Mouse (Mus musculus) hindbrain, embryonic 10.5 days (tissue): ENCODE data around the gene F13b. TPM values are rescaled to one million over a fixed set of nuclear protein-coding genes. Genes with fewer than 3 reads are reported as not detected.

Source experiments
- DNase-seq: peaks from one replicate; pipeline ENCODE4 v3.0.0-alpha.2; 2017; ENCODE audit warnings: low spot score
- H3K27ac ChIP-seq: fragments of 300-500 bp; sonication (generic); 2 replicates; pipeline ENCODE4 v1.5.1; 2016; ENCODE audit warnings: mild to moderate bottlenecking, moderate library complexity
- H3K27me3 ChIP-seq: fragments of 300-500 bp; sonication (generic); 2 replicates; pipeline ENCODE4 v1.6.1; 2016; ENCODE audit warnings: mild to moderate bottlenecking; ENCODE audit not compliant: poor library complexity, insufficient read depth, severe bottlenecking
- H3K36me3 ChIP-seq: fragments of 300-500 bp; sonication (generic); 2 replicates; pipeline ENCODE4 v1.6.1; 2016; ENCODE audit warnings: mild to moderate bottlenecking, moderate library complexity
- H3K4me1 ChIP-seq: fragments of 300-500 bp; sonication (generic); replicated peaks from 2 replicates; pipeline ENCODE4 v1.6.1; 2016; ENCODE audit warnings: mild to moderate bottlenecking
- H3K4me3 ChIP-seq: fragments of 300-500 bp; sonication (generic); 2 replicates; pipeline ENCODE4 v1.5.1; 2016; ENCODE audit warnings: mild to moderate bottlenecking, moderate library complexity
- H3K9me3 ChIP-seq: fragments of 300-500 bp; sonication (generic); 2 replicates; pipeline ENCODE4 v1.6.1; 2016; ENCODE audit warnings: mild to moderate bottlenecking, moderate library complexity
- WGBS: fragments of 180-500 bp; shearing (Covaris S2); methylation state at CpG from one replicate; pipeline ENCODE4 v1.1.7; 2016; 5-methylcytosine and 5-hydroxymethylcytosine counted together
- polyA plus RNA-seq: library from polyadenylated mRNA; unstranded; fragments of >200 nt; fragmentation: Nextera tagmentation; extraction: Ambion mirVana; gene quantifications from 2 replicates; pipeline ENCODE4 v1.2.1, GENCODE M21; 2016

The F13b gene
- polyA plus RNA-seq = not detected in 2 replicates

- 91% methylated on average over 3 of the region's 3 CpGs for WGBS
- Histone ChIP-seq H3K9me3 (no peaks in the 10 kb centered on the region), H3K36me3 (peaks cover under 1% of the 10 kb centered on the region; the same call in 1 of the 2 replicates), H3K4me3 (no peak within 1 kb of the TSS), H3K4me1 (no peaks in the 10 kb centered on the region), H3K27ac (no peak within 1 kb of the TSS), H3K27me3 (no peaks in the 10 kb centered on the region)
- DNase-seq = no peak
These were observed at the start of gene F13b for GRCm38 (mm10) chr1:139501258-139501752. Gene F13b (plus strand): TSS chr1:139501702.

- under 1% methylated on average over 65 of the region's 65 CpGs for WGBS
- Histone ChIP-seq H3K27ac (peak within 1 kb of the TSS; percentile 93), H3K27me3 (no peaks in the 10 kb centered on the region), H3K36me3 (peaks cover 25% of the 10 kb centered on the region), H3K4me1 (peaks cover 24% of the 10 kb centered on the region), H3K4me3 (peak within 1 kb of the TSS; percentile 90), H3K9me3 (no peaks in the 10 kb centered on the region)
- DNase-seq = peak; percentile 93
These were observed 46.9 kb upstream of the F13b start, which contains the start of gene Aspm for GRCm38 (mm10) chr1:139454340-139455225. Gene Aspm (plus strand): TSS chr1:139454772.

- H3K27ac ChIP-seq = peak overlapping the region; percentile 93
- DNase-seq = peak; percentile 49
These were observed 46.2 kb upstream of the F13b start for GRCm38 (mm10) chr1:139455226-139455869.

GRCm38 (mm10) chr1:139460807-139461206 is 40.7 kb upstream of the F13b start:
- Histone ChIP-seq H3K4me1 (peaks cover 28% of the 10 kb centered on the region), H3K9me3 (no peaks in the 10 kb centered on the region), H3K4me3 (no peak overlapping the region), H3K36me3 (peaks cover 80% of the 10 kb centered on the region), H3K27ac (no peak overlapping the region), H3K27me3 (no peaks in the 10 kb centered on the region)
- 90% methylated on average over 5 of the region's 5 CpGs for WGBS
- DNase-seq = no peak

More at GRCm38 (mm10) chr1:139455226-139455869, 46.2 kb upstream of the F13b start:
- Histone ChIP-seq H3K4me3 (peak overlapping the region; percentile 90), H3K36me3 (peaks cover 29% of the 10 kb centered on the region), H3K4me1 (peaks cover 30% of the 10 kb centered on the region), H3K9me3 (no peaks in the 10 kb centered on the region), H3K27me3 (no peaks in the 10 kb centered on the region)
- 5% methylated on average over 17 of the region's 17 CpGs for WGBS

GRCm38 (mm10) chr1:139465936-139466335 is 35.6 kb upstream of the F13b start:
- Histone ChIP-seq H3K4me3 (no peak overlapping the region), H3K9me3 (no peaks in the 10 kb centered on the region), H3K36me3 (peaks cover 92% of the 10 kb centered on the region), H3K27me3 (no peaks in the 10 kb centered on the region), H3K4me1 (peaks cover 2% of the 10 kb centered on the region; the same call in 1 of the 2 replicates), H3K27ac (no peak overlapping the region)
- 90% methylated on average over 11 of the region's 11 CpGs for WGBS
- no peak for DNase-seq

- H3K36me3 ChIP-seq = peaks cover 98% of the 10 kb centered on the region
- H3K4me3 ChIP-seq = no peak overlapping the region
- no peaks in the 10 kb centered on the region for H3K9me3 ChIP-seq
- DNase-seq = no peak
- WGBS = 96% methylated on average over 11 of the region's 11 CpGs
- no peaks in the 10 kb centered on the region for H3K27me3 ChIP-seq
- H3K27ac ChIP-seq = no peak overlapping the region
- H3K4me1 ChIP-seq = no peaks in the 10 kb centered on the region
These were observed 22.6 kb upstream of the F13b start for GRCm38 (mm10) chr1:139478898-139479297.

- H3K9me3 ChIP-seq = no peaks in the 10 kb centered on the region
- no peak overlapping the region for H3K27ac ChIP-seq
- H3K36me3 ChIP-seq = peaks cover 98% of the 10 kb centered on the region
- no peaks in the 10 kb centered on the region for H3K4me1 ChIP-seq
- 96% methylated on average over 8 of the region's 8 CpGs for WGBS
- no peak overlapping the region for H3K4me3 ChIP-seq
- H3K27me3 ChIP-seq = no peaks in the 10 kb centered on the region
- no peak for DNase-seq
These were observed 21.3 kb upstream of the F13b start for GRCm38 (mm10) chr1:139480246-139480645.

GRCm38 (mm10) chr1:139481146-139481545 is 20.4 kb upstream of the F13b start:
- Histone ChIP-seq H3K9me3 (no peaks in the 10 kb centered on the region), H3K4me1 (no peaks in the 10 kb centered on the region), H3K27ac (no peak overlapping the region), H3K36me3 (peaks cover 98% of the 10 kb centered on the region), H3K27me3 (no peaks in the 10 kb centered on the region), H3K4me3 (no peak overlapping the region)
- WGBS = 92% methylated on average over 4 of the region's 4 CpGs
- no peak for DNase-seq

GRCm38 (mm10) chr1:139494630-139495029 is 6.9 kb upstream of the F13b start:
- no peak for DNase-seq
- H3K4me3 ChIP-seq = no peak overlapping the region
- no peaks in the 10 kb centered on the region for H3K27me3 ChIP-seq
- H3K9me3 ChIP-seq = no peaks in the 10 kb centered on the region
- WGBS = 81% methylated on average over 3 of the region's 3 CpGs
- H3K36me3 ChIP-seq = peaks cover 64% of the 10 kb centered on the region
- H3K4me1 ChIP-seq = no peaks in the 10 kb centered on the region
- H3K27ac ChIP-seq = no peak overlapping the region

- 97% methylated on average over 2 of the region's 2 CpGs for WGBS
- Histone ChIP-seq H3K4me3 (no peak overlapping the region), H3K4me1 (no peaks in the 10 kb centered on the region), H3K36me3 (peaks cover 56% of the 10 kb centered on the region), H3K27ac (no peak overlapping the region), H3K9me3 (no peaks in the 10 kb centered on the region), H3K27me3 (no peaks in the 10 kb centered on the region)
- DNase-seq = no peak
These were observed 6.1 kb upstream of the F13b start for GRCm38 (mm10) chr1:139495408-139495807.

- Histone ChIP-seq H3K9me3 (no peaks in the 10 kb centered on the region), H3K36me3 (peaks cover 48% of the 10 kb centered on the region), H3K4me1 (no peaks in the 10 kb centered on the region), H3K27ac (no peak overlapping the region), H3K27me3 (no peaks in the 10 kb centered on the region), H3K4me3 (no peak overlapping the region)
- 91% methylated on average over 3 of the region's 3 CpGs for WGBS
- DNase-seq = no peak
These were observed 5.3 kb upstream of the F13b start for GRCm38 (mm10) chr1:139496212-139496611.

GRCm38 (mm10) chr1:139499751-139500150 is 1.8 kb upstream of the F13b start:
- no peaks in the 10 kb centered on the region for H3K27me3 ChIP-seq
- no peak overlapping the region for H3K4me3 ChIP-seq
- no peak overlapping the region for H3K27ac ChIP-seq
- peaks cover 12% of the 10 kb centered on the region for H3K36me3 ChIP-seq
- H3K9me3 ChIP-seq = no peaks in the 10 kb centered on the region
- H3K4me1 ChIP-seq = no peaks in the 10 kb centered on the region
- DNase-seq = no peak

- WGBS = 88% methylated on average over 12 of the region's 12 CpGs
- Histone ChIP-seq H3K36me3 (no peaks in the 10 kb centered on the region), H3K4me3 (no peak overlapping the region), H3K9me3 (no peaks in the 10 kb centered on the region), H3K27ac (no peak overlapping the region), H3K27me3 (no peaks in the 10 kb centered on the region), H3K4me1 (no peaks in the 10 kb centered on the region)
- DNase-seq = no peak
These were observed 13.1 kb downstream of the F13b start for GRCm38 (mm10) chr1:139514556-139514955.
